Mouse (Mus musculus) kidney, adult 2 months (tissue): ENCODE measurements around the gene Pcyt1a. TPM values are rescaled to one million over a fixed set of nuclear protein-coding genes. Genes with fewer than 3 reads are reported as not detected.

Source experiments
- DNase-seq: peaks from one replicate; pipeline ENCODE4 v3.0.0; 2021
- H3K27ac ChIP-seq: fragments of 200-500 bp; 2 replicates; pipeline ENCODE4 v1.5.1; 2012; ENCODE audit warnings: low read depth, low read length, control low read depth, inconsistent platforms; ENCODE audit not compliant: insufficient read depth
- H3K27me3 ChIP-seq: fragments of 200-500 bp; replicated peaks from 2 replicates; pipeline ENCODE4 v1.6.1; 2012; ENCODE audit warnings: mild to moderate bottlenecking, moderate library complexity, low read length, inconsistent platforms; ENCODE audit not compliant: control insufficient read depth, insufficient read depth
- H3K36me3 ChIP-seq: fragments of 200-500 bp; 2 replicates; pipeline ENCODE4 v1.6.1; 2012; ENCODE audit warnings: mild to moderate bottlenecking, moderate library complexity, low read length, inconsistent platforms; ENCODE audit not compliant: control insufficient read depth, insufficient read depth
- H3K4me1 ChIP-seq: fragments of 200-500 bp; 2 replicates; pipeline ENCODE4 v1.6.1; 2011; ENCODE audit warnings: low read length; ENCODE audit not compliant: control insufficient read depth, insufficient read depth
- H3K4me3 ChIP-seq: fragments of 200-500 bp; 2 replicates; pipeline ENCODE4 v1.5.1; 2011; ENCODE audit warnings: mild to moderate bottlenecking, low read depth, low read length, control low read depth; ENCODE audit not compliant: insufficient read depth
- CTCF ChIP-seq: fragments of 200-500 bp; conservative IDR thresholded peaks from 2 replicates; pipeline ENCODE4 v1.5.1; 2011; ENCODE audit warnings: low read depth, mild to moderate bottlenecking, control low read depth, low read length, moderate library complexity, mixed read lengths; ENCODE audit not compliant: insufficient read depth, insufficient read length
- POLR2A ChIP-seq: fragments of 200-500 bp; IDR thresholded peaks from one replicate; pipeline ENCODE4 v1.6.1; 2011; ENCODE audit warnings: low read depth, low read length, control low read depth
- WGBS: fragments of 180-500 bp; shearing (Covaris S2); methylation state at CpG from one replicate; pipeline ENCODE4 v1.1.7; 2018; 5-methylcytosine and 5-hydroxymethylcytosine counted together
- polyA plus RNA-seq: library from polyadenylated mRNA; depleted of rRNA; stranded (reverse); fragments of >200 nt; gene quantifications from 2 replicates; pipeline ENCODE4 v1.2.3, GENCODE M21; 2012; rRNA removed

The Pcyt1a gene
- polyA plus RNA-seq, 1 experiment = 43.8 TPM

- no peak for TF ChIP-seq CTCF
- no peak for TF ChIP-seq POLR2A
- no peak for DNase-seq
- no peak overlapping the region for H3K27ac ChIP-seq
- no peaks in the 10 kb centered on the region for H3K36me3 ChIP-seq
- H3K4me1 ChIP-seq = no peaks in the 10 kb centered on the region
- H3K27me3 ChIP-seq = no peaks in the 10 kb centered on the region
- 84% methylated on average over 6 of the region's 6 CpGs for WGBS
- no peak overlapping the region for H3K4me3 ChIP-seq
These were observed 92.0 kb downstream of the Pcyt1a start for GRCm38 (mm10) chr16:32522578-32523194.

- H3K4me3 ChIP-seq = no peak overlapping the region
- no peaks in the 10 kb centered on the region for H3K27me3 ChIP-seq
- H3K36me3 ChIP-seq = no peaks in the 10 kb centered on the region
- TF ChIP-seq POLR2A = no peak
- H3K4me1 ChIP-seq = no peaks in the 10 kb centered on the region
- H3K27ac ChIP-seq = no peak overlapping the region
- peak; percentile 63 for DNase-seq
- 70% methylated on average over 8 of the region's 8 CpGs for WGBS
These were observed 92.9 kb downstream of the Pcyt1a start for GRCm38 (mm10) chr16:32523462-32524243.

GRCm38 (mm10) chr16:32524244-32524615 lies 93.5 kb downstream of the Pcyt1a start:
- Histone ChIP-seq H3K36me3 (no peaks in the 10 kb centered on the region), H3K27ac (no peak overlapping the region), H3K4me1 (no peaks in the 10 kb centered on the region), H3K27me3 (no peaks in the 10 kb centered on the region), H3K4me3 (no peak overlapping the region)
- no peak for DNase-seq
- TF ChIP-seq CTCF (no peak), POLR2A (no peak)
- 54% methylated on average over 5 of the region's 5 CpGs for WGBS

Other genes with a start within 250 kb of the Pcyt1a start
- 2.7 and 3.5 TPM in 2 replicates for gene Fbxo45, start 183.8 kb upstream of the Pcyt1a start, polyA plus RNA-seq
- gene Wdr53, start 183.7 kb upstream of the Pcyt1a start, polyA plus RNA-seq = 5.2 and 6.0 TPM in 2 replicates
- 0.06 TPM in 1 of 2 replicates, not detected in the other for gene Smco1, start 159.5 kb upstream of the Pcyt1a start, polyA plus RNA-seq
- gene Rnf168, start 153.5 kb upstream of the Pcyt1a start, polyA plus RNA-seq = 6.0 and 6.4 TPM in 2 replicates
- gene Ubxn7, start 98.7 kb upstream of the Pcyt1a start, polyA plus RNA-seq = 10.4 and 14.6 TPM in 2 replicates
- 0.07 and 0.08 TPM in 2 replicates for gene Tm4sf19, start 30.4 kb upstream of the Pcyt1a start, polyA plus RNA-seq
- 11.1 and 12.0 TPM in 2 replicates for gene Tctex1d2, start 11.2 kb upstream of the Pcyt1a start, polyA plus RNA-seq
- gene Slc51a, start 57.0 kb downstream of the Pcyt1a start, polyA plus RNA-seq = 92.3 and 97.3 TPM in 2 replicates
- 0.11 TPM in 1 of 2 replicates, not detected in the other for gene Zdhhc19, start 65.3 kb downstream of the Pcyt1a start, polyA plus RNA-seq
- 7.9 and 12.0 TPM in 2 replicates for gene Tfrc, start 178.0 kb downstream of the Pcyt1a start, polyA plus RNA-seq
- gene Tnk2, start 213.0 kb downstream of the Pcyt1a start, polyA plus RNA-seq = 35.8 and 40.8 TPM in 2 replicates